Mouse (Mus musculus) CH12.LX (cell line): Measurements from ENCODE around the gene Nup133. TPM values are rescaled to one million over a fixed set of nuclear protein-coding genes. Genes with fewer than 3 reads are reported as not detected.

ENCODE experiments used
- DNase-seq: peaks from one replicate; pipeline ENCODE4 v3.0.0-alpha.2; 2013; ENCODE audit errors: extremely low read depth
- H3K27ac ChIP-seq: 2 replicates; pipeline ENCODE4 v1.5.1; 2012; ENCODE audit warnings: low read depth, mild to moderate bottlenecking, control low read depth, moderate library complexity; ENCODE audit not compliant: insufficient read depth
- H3K27me3 ChIP-seq: replicated peaks from 2 replicates; pipeline ENCODE3; 2012; ENCODE audit warnings: inconsistent platforms
- H3K36me3 ChIP-seq, 2 experiments: replicated peaks in 1 of 2; 2 replicates each; pipeline versions ENCODE3 to v1.6.1; 2012; ENCODE audit warnings: inconsistent platforms in 1 of 2, low read length in 1 of 2, mild to moderate bottlenecking in 1 of 2, mixed read lengths in 1 of 2, moderate library complexity in 1 of 2; ENCODE audit not compliant: control insufficient read depth in 1 of 2, insufficient read depth in 1 of 2
- H3K4me1 ChIP-seq, 2 experiments: 2 replicates each; pipeline ENCODE4 v1.6.1; 2012; ENCODE audit warnings: inconsistent platforms in 1 of 2, moderate library complexity in 1 of 2; ENCODE audit not compliant: insufficient read depth in 2 of 2, control insufficient read depth in 1 of 2
- H3K4me2 ChIP-seq: 2 replicates; pipeline ENCODE4 v1.6.1; 2012; ENCODE audit warnings: low read depth, mild to moderate bottlenecking, control low read depth; ENCODE audit not compliant: poor library complexity, insufficient read depth, severe bottlenecking
- H3K4me3 ChIP-seq, 3 experiments: fragments of 150-350 bp in 1 of 3; sonication (generic) in 1 of 3; replicated peaks in 1 of 3; 2 replicates each; pipeline versions ENCODE3 to v1.5.1; 2011 to 2012; ENCODE audit warnings: low read depth in 2 of 3, low read length in 2 of 3, mild to moderate bottlenecking in 2 of 3, moderate library complexity in 2 of 3, control low read depth in 1 of 3, improper control_type of control experiment in 1 of 3, inconsistent platforms in 1 of 3, mixed read lengths in 1 of 3; ENCODE audit not compliant: poor library complexity in 1 of 3
- H3K79me2 ChIP-seq: replicated peaks from 2 replicates; pipeline ENCODE4 v1.6.1; 2012; ENCODE audit warnings: mild to moderate bottlenecking, moderate library complexity; ENCODE audit not compliant: control insufficient read depth, poor library complexity, insufficient read depth, severe bottlenecking; ENCODE audit errors: extremely low read depth
- H3K9ac ChIP-seq: 2 replicates; pipeline ENCODE4 v1.6.1; 2012; ENCODE audit warnings: low read depth, mild to moderate bottlenecking, control low read depth, moderate library complexity; ENCODE audit not compliant: insufficient read depth
- H3K9me3 ChIP-seq: replicated peaks from 2 replicates; pipeline ENCODE3; 2012; ENCODE audit warnings: low read length, inconsistent platforms, mixed read lengths
- BHLHE40 ChIP-seq: IDR thresholded peaks from 2 replicates; pipeline ENCODE4 v1.6.1; 2011; ENCODE audit warnings: mild to moderate bottlenecking, low read depth, low read length, improper control_type of control experiment
- CTCF ChIP-seq, 2 experiments: IDR thresholded peaks in 1 of 2; conservative IDR thresholded peaks in 1 of 2; 2 replicates each; pipeline ENCODE4 v1.5.1; 2011 to 2012; ENCODE audit warnings: low read depth in 2 of 2, low read length in 2 of 2, improper control_type of control experiment in 1 of 2, inconsistent platforms in 1 of 2, mild to moderate bottlenecking in 1 of 2, moderate library complexity in 1 of 2
- E2F4 ChIP-seq: IDR thresholded peaks from 2 replicates; pipeline ENCODE4 v1.6.1; 2011; ENCODE audit warnings: low read depth, low read length, improper control_type of control experiment; ENCODE audit not compliant: insufficient replicate concordance
- EP300 ChIP-seq: IDR thresholded peaks from 2 replicates; pipeline ENCODE4 v1.6.1; 2011; ENCODE audit warnings: low read length, improper control_type of control experiment
- ETS1 ChIP-seq: conservative IDR thresholded peaks from 2 replicates; pipeline ENCODE4 v1.6.1; 2012; ENCODE audit warnings: low read depth, mild to moderate bottlenecking, inconsistent platforms, low read length, improper control_type of control experiment, moderate library complexity
- GABPA ChIP-seq: IDR thresholded peaks from 2 replicates; pipeline ENCODE4 v1.6.1; 2012; ENCODE audit warnings: low read depth, low read length, improper control_type of control experiment, inconsistent platforms; ENCODE audit not compliant: insufficient replicate concordance
- IRF4 ChIP-seq: IDR thresholded peaks from 2 replicates; pipeline ENCODE4 v1.6.1; 2014; ENCODE audit warnings: low read depth, mild to moderate bottlenecking, inconsistent platforms, low read length, improper control_type of control experiment
- KAT2A ChIP-seq: IDR thresholded peaks from 2 replicates; pipeline ENCODE4 v1.6.1; 2012; ENCODE audit warnings: low read length, improper control_type of control experiment, inconsistent platforms; ENCODE audit not compliant: insufficient replicate concordance
- MAFK ChIP-seq: IDR thresholded peaks from 2 replicates; pipeline ENCODE4 v1.6.1; 2011; ENCODE audit warnings: low read length, improper control_type of control experiment; ENCODE audit not compliant: insufficient replicate concordance
- MAX ChIP-seq: IDR thresholded peaks from 2 replicates; pipeline ENCODE4 v1.6.1; 2011; ENCODE audit warnings: low read length, improper control_type of control experiment
- MAZ ChIP-seq: IDR thresholded peaks from 2 replicates; pipeline ENCODE4 v1.6.1; 2012; ENCODE audit warnings: low read depth, mild to moderate bottlenecking, inconsistent platforms, low read length, improper control_type of control experiment, moderate library complexity
- MEF2A ChIP-seq: IDR thresholded peaks from 2 replicates; pipeline ENCODE4 v1.6.1; 2014; ENCODE audit warnings: low read depth, mild to moderate bottlenecking, inconsistent platforms, low read length, improper control_type of control experiment, borderline replicate concordance
- NELFE ChIP-seq: IDR thresholded peaks from 2 replicates; pipeline ENCODE4 v1.6.1; 2011; ENCODE audit warnings: low read depth, low read length, improper control_type of control experiment
- NRF1 ChIP-seq: IDR thresholded peaks from 2 replicates; pipeline ENCODE4 v1.6.1; 2014; ENCODE audit warnings: low read depth, mild to moderate bottlenecking, inconsistent platforms, low read length, improper control_type of control experiment, moderate library complexity
- POLR2A ChIP-seq: IDR thresholded peaks from 2 replicates; pipeline ENCODE4 v1.6.1; 2011; ENCODE audit warnings: low read depth, mild to moderate bottlenecking, improper control_type of control experiment, low read length
- POLR2AphosphoS2 ChIP-seq: IDR thresholded peaks from 2 replicates; pipeline ENCODE4 v1.6.1; 2011; ENCODE audit warnings: low read depth, low read length, improper control_type of control experiment
- RAD21 ChIP-seq: IDR thresholded peaks from 2 replicates; pipeline ENCODE4 v1.6.1; 2011; ENCODE audit warnings: low read depth, mild to moderate bottlenecking, low read length, improper control_type of control experiment, moderate library complexity
- RCOR1 ChIP-seq: conservative IDR thresholded peaks from 2 replicates; pipeline ENCODE4 v1.6.1; 2012; ENCODE audit warnings: low read depth, mild to moderate bottlenecking, inconsistent platforms, low read length, improper control_type of control experiment
- SIN3A ChIP-seq: IDR thresholded peaks from 2 replicates; pipeline ENCODE4 v1.6.1; 2012; ENCODE audit warnings: low read length, improper control_type of control experiment, inconsistent platforms
- TBP ChIP-seq: conservative IDR thresholded peaks from 2 replicates; pipeline ENCODE4 v1.6.1; 2011; ENCODE audit warnings: low read depth, low read length, improper control_type of control experiment
- TCF12 ChIP-seq: IDR thresholded peaks from 2 replicates; pipeline ENCODE4 v1.6.1; 2014; ENCODE audit warnings: low read depth, mild to moderate bottlenecking, inconsistent platforms, low read length, improper control_type of control experiment
- USF1 ChIP-seq: IDR thresholded peaks from 2 replicates; pipeline ENCODE4 v1.6.1; 2014; ENCODE audit warnings: low read depth, mild to moderate bottlenecking, inconsistent platforms, low read length, improper control_type of control experiment
- USF2 ChIP-seq: conservative IDR thresholded peaks from 2 replicates; pipeline ENCODE4 v1.6.1; 2011; ENCODE audit warnings: low read depth, low read length, improper control_type of control experiment
- ZMIZ1 ChIP-seq: IDR thresholded peaks from 2 replicates; pipeline ENCODE4 v1.6.1; 2012; ENCODE audit warnings: low read depth, mild to moderate bottlenecking, inconsistent platforms, low read length, improper control_type of control experiment
- dilution Hi-C: fragments of 300-500 bp; cut with MboI; formaldehyde crosslinking; loops from 2 replicates; pipeline ENCODE4 v1.14.3; 2020; ENCODE audit warnings: low sequenced_read_pairs; ENCODE audit not compliant: extremely low pct_unique_long_range_greater_than_20kb, extremely low pct_ligation_motif_present
- in situ Hi-C: fragments of 300-500 bp; cut with MboI; formaldehyde crosslinking; loops from 3 replicates; pipeline ENCODE4 v1.14.3; 2019; ENCODE audit warnings: low sequenced_read_pairs, low pct_ligation_motif_present, low pct_unique_long_range_greater_than_20kb, mixed read lengths
- polyA plus RNA-seq: library from polyadenylated mRNA; unstranded; fragments of >175 nt; gene quantifications from 2 replicates; pipeline ENCODE4 v1.2.1, GENCODE M21; 2012; ENCODE audit warnings: low read depth; ENCODE audit not compliant: insufficient read length
- total RNA-seq, 2 experiments: library from RNA; depleted of rRNA; stranded (reverse); fragments of 300-350 nt in 1 of 2; fragments of >200 nt in 1 of 2; gene quantifications; 2 replicates each; pipeline ENCODE4 v1.2.3; 2012 to 2014

Gene Nup133
- total and polyA plus RNA-seq, 3 experiments = 32.8 to 49.0 (median 39.6) TPM

DNA sequence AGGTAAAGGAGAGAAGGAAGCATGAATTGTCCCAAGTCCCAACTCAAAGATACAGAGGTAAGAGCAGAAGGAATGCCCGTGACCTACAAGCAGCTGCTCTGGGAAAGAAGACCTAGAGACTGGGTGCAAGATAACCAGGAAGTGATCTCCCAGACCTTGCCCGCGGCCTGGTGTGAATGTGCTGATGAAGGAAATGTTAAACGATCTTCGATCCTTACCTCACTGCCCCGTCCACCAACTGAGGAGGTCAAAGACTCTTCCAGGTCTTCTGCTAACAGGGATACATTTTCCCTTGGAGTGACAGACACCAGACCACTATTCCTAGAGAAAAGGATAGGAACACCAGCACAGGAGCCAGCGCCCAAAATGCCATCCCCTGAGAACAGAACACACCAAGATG lies 20.0 kb downstream of the Nup133 start:
- H3K79me2 ChIP-seq = no peaks in the 10 kb centered on the region
- H3K4me1 ChIP-seq = no peaks in the 10 kb centered on the region
- dilution Hi-C loops (no loop called here), in situ Hi-C loops (loop anchor here (10.0 kb wide), 1 partner anchor 426 kb away; no protein-coding TSS in a partner anchor)
- H3K9ac ChIP-seq = no peak overlapping the region
- H3K9me3 ChIP-seq = no peaks in the 10 kb centered on the region
- DNase-seq = no peak
- TF ChIP-seq CTCF (conservative IDR thresholded peaks at IDR 0.05 in 1 of 2, IDR thresholded peaks at IDR 0.05 in 1 of 2; ENCODE audit: low read depth in 2 of 2, low read length in 2 of 2) (no peak), NRF1 (no peak), MEF2A (no peak), POLR2A (no peak), USF1 (no peak), KAT2A (no peak), USF2 (no peak), MAX (no peak), GABPA (no peak), SIN3A (no peak), RCOR1 (no peak), MAZ (no peak)
- no peak overlapping the region for H3K4me3 ChIP-seq
- no peak overlapping the region for H3K27ac ChIP-seq
- H3K27me3 ChIP-seq = no peaks in the 10 kb centered on the region
- peaks cover 63 to 92% of the 10 kb centered on the region in 2 experiments for H3K36me3 ChIP-seq
- no peak overlapping the region for H3K4me2 ChIP-seq

DNA sequence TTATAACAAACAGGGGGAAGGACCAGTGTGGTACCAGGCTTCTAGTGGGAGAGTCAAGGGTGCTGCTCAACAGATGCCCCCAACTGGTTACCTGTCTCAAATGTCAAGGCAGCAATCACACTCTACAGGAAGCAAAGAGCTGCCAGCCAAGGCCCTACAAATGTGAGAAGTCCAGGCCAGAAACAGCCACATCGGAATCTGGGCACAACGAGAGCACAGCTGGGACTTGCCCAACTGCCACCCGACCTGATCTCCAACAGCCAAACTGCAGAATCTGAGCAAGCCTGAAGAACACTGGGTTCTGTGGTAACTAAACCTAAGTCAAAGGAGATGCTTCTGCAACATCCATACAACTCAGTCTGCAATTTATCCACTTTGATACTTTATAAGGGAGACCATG lies 23.4 kb downstream of the Nup133 start:
- Histone ChIP-seq H3K4me1 (no peaks in the 10 kb centered on the region), H3K4me2 (no peak overlapping the region), H3K4me3 (no peak overlapping the region), H3K79me2 (no peaks in the 10 kb centered on the region), H3K27me3 (no peaks in the 10 kb centered on the region), H3K36me3 (peaks cover 82 to 94% of the 10 kb centered on the region in 2 experiments), H3K27ac (no peak overlapping the region), H3K9me3 (no peaks in the 10 kb centered on the region), H3K9ac (no peak overlapping the region)
- in situ Hi-C loops (loop anchor here (10.0 kb wide), 1 partner anchor 429 kb away; no protein-coding TSS in a partner anchor), dilution Hi-C loops (no loop called here)
- DNase-seq = no peak
- TF ChIP-seq POLR2AphosphoS2 = no peak
- TF ChIP-seq TBP = no peak
- no peak for TF ChIP-seq RAD21
- no peak for TF ChIP-seq NRF1
- no peak for TF ChIP-seq IRF4
- TF ChIP-seq GABPA = no peak
- TF ChIP-seq ETS1 = no peak
- TF ChIP-seq ZMIZ1 = no peak
- TF ChIP-seq NELFE = no peak
- TF ChIP-seq BHLHE40 = no peak
- TF ChIP-seq TCF12 = no peak
- no peak for TF ChIP-seq E2F4
- no peak for TF ChIP-seq MAFK
- TF ChIP-seq EP300 = no peak
- no peak for TF ChIP-seq MAX
- TF ChIP-seq KAT2A = no peak
